Mouse (Mus musculus): ENCODE data around the gene Bad. TPM values are rescaled to one million over a fixed set of nuclear protein-coding genes. Genes with fewer than 3 reads are reported as not detected.

The Bad gene
- polyA plus RNA-seq, 1 experiment = not detected

DNA sequence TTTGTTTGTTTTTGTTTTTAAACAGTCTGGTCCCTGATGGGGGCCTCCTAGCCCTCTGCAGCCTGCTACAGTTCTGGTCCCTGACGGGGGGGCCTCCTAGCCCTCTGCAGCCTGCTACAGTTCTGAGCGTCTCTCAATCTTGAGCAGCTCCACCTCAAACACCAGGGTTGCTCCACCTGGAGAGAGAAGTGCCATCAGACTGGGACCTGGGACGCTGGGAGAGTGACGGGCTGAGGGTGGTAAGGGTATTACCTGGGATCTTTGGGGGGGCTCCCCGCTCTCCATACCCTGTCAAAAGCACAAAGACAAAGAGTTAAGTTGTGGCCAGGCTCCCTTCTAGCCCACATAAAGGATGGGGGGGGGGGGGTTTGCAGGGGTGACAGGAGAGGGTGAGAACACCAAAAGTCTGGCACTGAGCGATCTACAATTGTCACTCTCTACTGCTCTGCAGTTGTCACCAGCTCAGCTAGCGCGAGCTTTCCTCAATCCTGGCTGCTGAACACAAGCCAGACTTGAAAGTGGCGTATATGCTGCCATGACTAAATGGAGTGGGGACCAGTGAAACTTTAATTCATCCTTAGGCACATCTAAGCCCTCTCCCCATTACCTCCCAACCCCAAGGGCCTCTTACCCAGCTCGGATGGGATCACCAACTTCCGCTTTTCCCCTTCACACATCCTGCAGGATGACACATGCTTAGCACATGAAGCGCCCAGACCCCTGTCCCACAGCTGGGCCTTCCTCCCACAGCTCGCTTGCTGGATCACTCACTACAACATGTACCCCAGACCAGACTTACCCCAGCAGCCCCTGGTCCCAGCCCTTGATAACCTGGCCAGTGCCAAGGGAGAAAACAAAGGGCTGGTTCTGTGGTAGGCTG, 36.3 kb downstream of the Bad start:
- Histone ChIP-seq H3K4me1 (ENCODE audit: control insufficient read depth, insufficient read depth, low read length) (peaks cover 28% of the 10 kb centered on the region), H3K4me3 (ENCODE audit: insufficient read depth, low read depth, low read length) (no peak overlapping the region), H3K27ac (ENCODE audit: insufficient read depth, low read depth, low read length) (0 out of 2 replicates have a peak overlapping the region, but pooled peaks have one; percentile 16)
- WGBS = 68% methylated on average over 13 of the region's 13 CpGs
- TF ChIP-seq CTCF (IDR thresholded peaks at IDR 0.05; ENCODE audit: insufficient read depth, low read depth, low read length) = no peak
- no peak for TF ChIP-seq POLR2A (IDR thresholded peaks at IDR 0.05; ENCODE audit: insufficient read depth, low read depth, low read length)

DNA sequence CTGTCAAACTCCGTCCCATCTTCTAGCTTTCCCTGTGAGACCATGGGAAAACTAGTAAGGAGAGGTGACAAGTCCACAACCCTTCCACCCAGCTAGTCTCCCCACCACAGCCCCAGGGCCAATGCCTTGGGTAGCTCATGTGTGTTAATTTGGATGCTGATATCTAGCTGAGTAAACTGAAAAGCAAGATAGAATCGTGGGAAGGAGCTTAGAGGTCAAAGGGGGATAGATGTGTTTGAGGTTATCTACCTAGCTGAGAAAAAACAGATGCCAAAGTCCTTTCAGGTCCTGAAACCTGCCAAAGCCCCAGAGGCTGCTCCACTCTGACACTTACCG, 36.9 kb downstream of the Bad start:
- peaks cover 28% of the 10 kb centered on the region for H3K4me1 ChIP-seq (ENCODE audit: control insufficient read depth, insufficient read depth, low read length)
- peak overlapping the region; percentile 70; the same call in 1 of the 2 replicates for H3K4me3 ChIP-seq (ENCODE audit: insufficient read depth, low read depth, low read length)
- TF ChIP-seq POLR2A (IDR thresholded peaks at IDR 0.05; ENCODE audit: insufficient read depth, low read depth, low read length) (no peak), CTCF (IDR thresholded peaks at IDR 0.05; ENCODE audit: insufficient read depth, low read depth, low read length) (no peak)
- WGBS = 36% methylated on average over 3 of the region's 3 CpGs
- H3K27ac ChIP-seq (ENCODE audit: insufficient read depth, low read depth, low read length) = peak overlapping the region; percentile 16; the same call in 1 of the 2 replicates

DNA sequence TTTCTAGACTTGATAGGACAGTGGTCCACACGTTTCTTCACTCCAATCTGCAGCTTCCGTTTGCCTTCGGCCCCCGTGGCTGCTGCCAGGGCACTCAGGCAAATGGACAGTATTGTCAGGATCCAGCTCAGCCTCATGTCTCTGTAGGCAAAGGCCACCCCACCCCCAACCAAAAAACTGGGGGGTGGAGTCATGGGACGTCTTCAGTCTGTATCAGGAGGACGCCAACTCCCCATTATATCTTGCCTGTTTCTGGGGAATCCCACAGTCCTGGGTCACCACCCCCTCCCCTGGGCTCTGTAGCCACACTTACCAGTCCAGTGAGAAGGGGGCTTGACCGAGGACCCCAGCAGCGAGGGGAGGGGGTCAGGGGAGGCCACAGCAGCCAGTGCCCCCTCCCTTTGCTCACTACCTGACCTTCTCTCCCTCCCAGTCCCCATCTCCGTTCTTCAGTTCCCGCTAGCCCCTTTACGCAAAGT, 37.4 kb downstream of the Bad start:
- Histone ChIP-seq H3K27ac (ENCODE audit: insufficient read depth, low read depth, low read length) (peak overlapping the region; percentile 84), H3K4me3 (ENCODE audit: insufficient read depth, low read depth, low read length) (peak overlapping the region; percentile 70), H3K4me1 (ENCODE audit: control insufficient read depth, insufficient read depth, low read length) (peaks cover 27% of the 10 kb centered on the region)
- 8% methylated on average over 11 of the region's 11 CpGs for WGBS
- TF ChIP-seq CTCF (IDR thresholded peaks at IDR 0.05; ENCODE audit: insufficient read depth, low read depth, low read length) = no peak
- TF ChIP-seq POLR2A (IDR thresholded peaks at IDR 0.05; ENCODE audit: insufficient read depth, low read depth, low read length) = no peak

DNA sequence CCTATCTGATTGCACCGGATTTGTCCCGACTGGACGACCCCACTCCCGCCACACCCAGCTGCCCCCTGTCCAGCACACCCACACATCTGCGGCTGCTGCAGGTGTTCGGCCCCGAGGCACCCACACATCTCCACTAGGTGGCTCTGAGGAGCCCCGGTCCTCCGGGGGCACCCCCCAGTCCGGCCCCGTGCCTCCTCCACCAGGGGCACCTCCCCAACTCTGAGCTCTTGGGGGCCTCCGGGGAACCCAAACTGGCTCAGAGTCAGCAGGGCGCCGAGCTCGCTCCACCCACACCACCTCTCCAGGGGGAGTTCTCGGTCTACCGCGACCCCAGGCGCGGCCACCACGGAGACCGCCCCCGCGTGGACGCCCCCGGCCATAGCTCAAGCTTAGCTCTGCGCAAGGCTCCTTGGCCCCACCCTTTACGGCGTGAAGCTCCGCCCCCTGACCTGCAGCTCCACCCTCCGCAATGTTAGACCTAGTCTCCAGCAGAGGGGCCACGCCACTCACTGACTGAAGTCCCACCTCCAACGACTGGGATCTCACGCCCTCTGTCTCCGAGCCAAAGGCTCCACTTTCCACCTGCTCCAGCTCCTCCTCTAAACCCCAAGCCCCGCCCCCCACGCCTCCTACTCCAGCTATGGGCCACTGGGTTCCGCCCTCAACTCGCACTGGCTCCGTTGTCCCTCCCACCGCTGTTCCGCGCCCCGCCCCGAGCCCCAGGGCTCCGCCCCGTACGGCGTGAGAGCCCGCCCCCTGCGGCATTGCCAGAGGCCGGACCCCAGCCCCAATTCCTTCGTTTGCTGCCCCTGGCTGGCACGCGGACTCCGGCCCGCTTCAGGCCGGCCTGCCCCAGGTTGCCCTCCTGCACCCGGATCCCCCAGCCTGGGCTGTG, 38.1 kb downstream of the Bad start:
- peaks cover 26% of the 10 kb centered on the region for H3K4me1 ChIP-seq (ENCODE audit: control insufficient read depth, insufficient read depth, low read length)

DNA sequence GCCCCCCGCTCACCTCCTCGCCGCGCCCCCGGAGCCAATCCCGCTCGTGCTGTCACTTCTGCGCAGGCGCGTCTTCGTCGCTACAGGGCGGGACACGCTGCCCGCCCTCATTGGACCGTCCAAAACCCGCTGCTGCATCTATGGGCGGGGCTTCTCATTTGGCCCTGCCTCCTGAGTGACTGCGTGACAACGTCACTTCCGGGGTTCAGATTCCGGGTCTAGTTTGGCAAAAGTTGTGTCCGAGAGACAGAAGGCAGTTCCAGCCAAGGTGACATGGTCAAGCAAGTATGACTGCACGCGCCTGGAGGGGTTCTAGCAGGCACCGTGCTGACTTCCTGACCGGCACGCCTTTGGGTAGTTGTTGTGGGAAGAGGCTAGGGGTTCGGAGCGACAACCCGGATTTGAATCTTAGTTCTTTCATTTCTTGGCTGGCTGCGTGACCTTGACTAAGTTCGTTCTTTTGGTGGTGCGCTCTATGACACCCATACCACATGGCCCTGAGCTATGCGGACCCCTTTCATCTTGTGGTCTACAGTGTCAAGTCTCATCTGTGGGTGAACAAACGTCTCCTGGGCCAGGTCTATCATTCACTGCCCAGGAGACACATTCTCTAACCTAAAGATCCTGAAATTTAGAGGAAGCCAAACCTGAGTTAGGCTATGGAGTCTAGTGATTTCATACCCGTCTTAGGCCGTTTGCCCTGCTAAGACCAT, 38.9 kb downstream of the Bad start, which contains the start of gene Fkbp2:
Gene Fkbp2 (minus strand): TSS at position 121 of the 713 bp plus-strand sequence.
- TF ChIP-seq CTCF (IDR thresholded peaks at IDR 0.05; ENCODE audit: insufficient read depth, low read depth, low read length) = no peak
- TF ChIP-seq POLR2A (IDR thresholded peaks at IDR 0.05; ENCODE audit: insufficient read depth, low read depth, low read length) = peak; percentile 69
- 1% methylated on average over 38 of the region's 38 CpGs for WGBS
- Histone ChIP-seq H3K27ac (ENCODE audit: insufficient read depth, low read depth, low read length) (peak within 1 kb of the TSS; percentile 84), H3K4me3 (ENCODE audit: insufficient read depth, low read depth, low read length) (peak within 1 kb of the TSS; percentile 70), H3K4me1 (ENCODE audit: control insufficient read depth, insufficient read depth, low read length) (peaks cover 26% of the 10 kb centered on the region)

More for the DNA sequence above, 38.1 kb downstream of the Bad start:
- Histone ChIP-seq H3K27ac (ENCODE audit: insufficient read depth, low read depth, low read length) (peak overlapping the region; percentile 84), H3K4me3 (ENCODE audit: insufficient read depth, low read depth, low read length) (peak overlapping the region; percentile 70)
- TF ChIP-seq CTCF (IDR thresholded peaks at IDR 0.05; ENCODE audit: insufficient read depth, low read depth, low read length) = peak; percentile 85
- TF ChIP-seq POLR2A (IDR thresholded peaks at IDR 0.05; ENCODE audit: insufficient read depth, low read depth, low read length) = no peak; the same call in 1 of the 2 replicates
- 1% methylated on average over 59 of the region's 59 CpGs for WGBS

DNA sequence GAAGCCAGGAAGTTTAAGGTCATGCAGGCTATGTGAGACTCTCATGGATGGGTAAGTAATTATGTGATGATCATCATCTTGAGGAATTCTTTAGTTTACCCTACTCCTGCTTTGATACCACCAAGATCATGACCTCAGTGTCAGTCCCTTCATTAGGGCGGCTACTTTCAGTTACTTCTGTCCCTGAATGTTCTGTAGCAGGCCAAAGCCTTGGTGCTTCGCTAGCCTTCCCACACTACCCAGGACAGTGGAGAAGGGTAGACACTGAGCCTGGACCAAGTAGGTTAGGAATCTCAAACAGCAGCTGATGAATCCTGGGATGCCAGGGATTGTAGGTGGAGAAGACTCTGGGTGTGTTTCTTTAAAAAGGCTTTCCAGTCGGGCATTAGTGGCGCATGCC, 39.8 kb downstream of the Bad start:
- TF ChIP-seq POLR2A (IDR thresholded peaks at IDR 0.05; ENCODE audit: insufficient read depth, low read depth, low read length) = no peak
- no peak for TF ChIP-seq CTCF (IDR thresholded peaks at IDR 0.05; ENCODE audit: insufficient read depth, low read depth, low read length)
- Histone ChIP-seq H3K4me3 (ENCODE audit: insufficient read depth, low read depth, low read length) (no peak overlapping the region), H3K27ac (ENCODE audit: insufficient read depth, low read depth, low read length) (no peak overlapping the region), H3K4me1 (ENCODE audit: control insufficient read depth, insufficient read depth, low read length) (peaks cover 23% of the 10 kb centered on the region)
- WGBS = 92% methylated on average over 4 of the region's 4 CpGs

DNA sequence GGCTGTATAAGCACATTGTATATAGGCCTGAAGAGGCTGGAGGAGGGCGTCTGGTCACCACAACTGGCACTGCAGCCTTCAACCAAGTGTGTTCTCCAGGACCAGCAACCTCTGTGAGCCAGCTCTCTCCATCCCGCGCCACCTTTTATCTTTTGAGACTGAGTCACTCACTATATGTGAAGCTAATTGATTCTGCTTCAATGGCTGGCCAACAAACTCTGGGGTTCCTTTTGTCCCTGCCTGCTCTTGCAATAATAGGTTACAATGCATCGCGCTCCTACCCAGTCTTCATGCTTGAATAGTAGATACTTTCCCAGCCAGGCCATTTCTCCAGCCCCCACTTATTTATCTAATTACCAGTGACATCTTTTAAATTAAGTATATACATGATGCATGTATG, 42.0 kb downstream of the Bad start:
- Histone ChIP-seq H3K27ac (ENCODE audit: insufficient read depth, low read depth, low read length) (no peak overlapping the region), H3K4me1 (ENCODE audit: control insufficient read depth, insufficient read depth, low read length) (peaks cover 20% of the 10 kb centered on the region), H3K4me3 (ENCODE audit: insufficient read depth, low read depth, low read length) (no peak overlapping the region)
- 45% methylated on average over 5 of the region's 5 CpGs for WGBS
- TF ChIP-seq POLR2A (IDR thresholded peaks at IDR 0.05; ENCODE audit: insufficient read depth, low read depth, low read length) (no peak), CTCF (IDR thresholded peaks at IDR 0.05; ENCODE audit: insufficient read depth, low read depth, low read length) (no peak)

DNA sequence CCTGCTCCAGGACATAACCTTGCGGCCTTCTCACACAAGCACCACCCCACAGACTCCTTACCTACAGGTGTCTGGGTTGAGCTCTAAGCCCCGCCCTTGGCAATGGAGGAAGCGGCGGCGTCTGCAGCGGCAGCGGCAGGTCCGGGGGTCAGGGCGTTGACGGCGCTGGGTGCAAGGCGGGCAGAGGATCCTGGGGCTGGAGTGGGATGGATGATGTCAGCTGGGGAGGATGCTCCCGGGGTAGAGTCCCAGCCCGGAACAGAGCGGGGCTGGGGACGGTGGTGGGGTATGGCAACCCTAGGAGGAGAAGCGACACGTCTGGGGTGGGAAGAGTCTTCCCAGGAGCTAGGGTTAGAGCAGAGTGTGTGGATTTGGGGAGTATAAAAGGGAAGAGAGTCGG, 43.6 kb downstream of the Bad start:
- no peak for TF ChIP-seq CTCF (IDR thresholded peaks at IDR 0.05; ENCODE audit: insufficient read depth, low read depth, low read length)
- TF ChIP-seq POLR2A (IDR thresholded peaks at IDR 0.05; ENCODE audit: insufficient read depth, low read depth, low read length) = no peak
- no peak overlapping the region for H3K4me3 ChIP-seq (ENCODE audit: insufficient read depth, low read depth, low read length)
- WGBS = 92% methylated on average over 19 of the region's 19 CpGs
- peaks cover 13% of the 10 kb centered on the region for H3K4me1 ChIP-seq (ENCODE audit: control insufficient read depth, insufficient read depth, low read length)
- no peak overlapping the region for H3K27ac ChIP-seq (ENCODE audit: insufficient read depth, low read depth, low read length)
